In genomic region chr3:37834626-37835025, GRCm38 (mm10) we compare ENCODE assay signal across 23 mouse cellular contexts.
DNase-seq lines count a peak whose midpoint lies in the region; ATAC-seq and TF ChIP-seq lines count a peak whose summit lies in the region.
"Had no signal": no experiment of that assay in that cellular context is flagged by ENCODE, and none has a peak within 500 bp of the region (broad histone marks: within the 10 kb centered on the region; RNA-seq: fewer than 3 reads in every experiment).

No protein-coding gene starts in this region.

- no peak overlapping the region for H3K4me2 ChIP-seq in heart, embryonic 16.5 days (ENCODE audit: low read depth, low read length)
- H3K4me2 ChIP-seq in midbrain, embryonic 13.5 days (replicated peaks) = no peak overlapping the region
- no peak overlapping the region for H3K4me2 ChIP-seq in stomach, postnatal 0 days (replicated peaks; ENCODE audit: low read depth)
- H3K4me2 ChIP-seq: forebrain, embryonic 12.5 days; hindbrain, embryonic 15.5 days; intestine, embryonic 15.5 days had no signal

- H3K9me3 ChIP-seq in heart, embryonic 16.5 days (replicated peaks; ENCODE audit: control insufficient read depth, low read length) = no peaks in the 10 kb centered on the region
- no peaks in the 10 kb centered on the region for H3K9me3 ChIP-seq in midbrain, embryonic 10.5 days (replicated peaks)
- no peaks in the 10 kb centered on the region for H3K9me3 ChIP-seq in midbrain, embryonic 13.5 days
- H3K9me3 ChIP-seq in stomach, postnatal 0 days (ENCODE audit: control insufficient read depth, low read length) = no peaks in the 10 kb centered on the region
- H3K9me3 ChIP-seq: forebrain, embryonic 12.5 days; G1E; hindbrain, embryonic 15.5 days; intestine, embryonic 15.5 days had no signal

- intact Hi-C loops in gastrocnemius, adult 2 months (cut with DNase I) = no loop called here

- ATAC-seq in heart, embryonic 16.5 days (replicated peaks; ENCODE audit: extremely low read depth, insufficient read depth, low FRiP score) = 0 out of 2 replicates have a peak, but pooled peaks have one; percentile 50
- no peak for ATAC-seq in midbrain, embryonic 13.5 days
- peak; percentile 51; the same call in 1 of the 2 replicates for ATAC-seq in stomach, postnatal 0 days (ENCODE audit: low FRiP score, low TSS enrichment)
- ATAC-seq: intestine, embryonic 15.5 days; liver, postnatal 0 days; midbrain, embryonic 16.5 days had no signal

- no peaks in the 10 kb centered on the region for H3K27me3 ChIP-seq in heart, embryonic 16.5 days (ENCODE audit: control insufficient read depth, insufficient read depth, low read length)
- no peaks in the 10 kb centered on the region for H3K27me3 ChIP-seq in midbrain, embryonic 10.5 days (ENCODE audit: low read depth, poor library complexity, severe bottlenecking)
- no peaks in the 10 kb centered on the region for H3K27me3 ChIP-seq in midbrain, embryonic 13.5 days
- H3K27me3 ChIP-seq in stomach, postnatal 0 days (ENCODE audit: control insufficient read depth, insufficient read depth, low read length) = no peaks in the 10 kb centered on the region
- H3K27me3 ChIP-seq: forebrain, embryonic 12.5 days; hindbrain, embryonic 15.5 days; intestine, embryonic 15.5 days had no signal

- no peak for DNase-seq in gastrocnemius, adult 2 months
- DNase-seq in gastrocnemius, postnatal 4 days (ENCODE audit: low spot score in 2 of 2) = no peak
- DNase-seq in heart, postnatal 4 days = no peak
- peak; percentile 6 for DNase-seq in midbrain, embryonic 10.5 days (ENCODE audit: low spot score)
- DNase-seq in stomach, postnatal 0 days (ENCODE audit: low spot score) = no peak
- DNase-seq in urinary bladder, adult 2 months (ENCODE audit: low spot score) = no peak
- DNase-seq: adrenal gland, postnatal 36 days; cerebellum, adult 11-12 months; cerebellum, postnatal 25 days; embryo, embryonic 11 days; heart, adult 18-20 months; kidney, adult 9 months; kidney, postnatal 25 days; liver, postnatal 0 days; right cerebral cortex, postnatal 25 days; thymus, postnatal 36 days had no signal

- no peak overlapping the region for H3K4me3 ChIP-seq in gastrocnemius, adult 2 months
- no peak overlapping the region for H3K4me3 ChIP-seq in heart, embryonic 16.5 days (ENCODE audit: low read length)
- no peak overlapping the region for H3K4me3 ChIP-seq in midbrain, embryonic 10.5 days
- H3K4me3 ChIP-seq in midbrain, embryonic 13.5 days (replicated peaks) = no peak overlapping the region
- no peak overlapping the region for H3K4me3 ChIP-seq in stomach, postnatal 0 days (ENCODE audit: low read depth, low read length)
- H3K4me3 ChIP-seq: forebrain, embryonic 12.5 days; hindbrain, embryonic 15.5 days; intestine, embryonic 15.5 days had no signal

- WGBS in heart, embryonic 16.5 days = 16% methylated on average over 3 of the region's 3 CpGs
- WGBS in midbrain, embryonic 10.5 days = 87% methylated on average over 3 of the region's 3 CpGs
- WGBS in midbrain, embryonic 13.5 days = 92% methylated on average over 3 of the region's 3 CpGs
- 32% methylated on average over 3 of the region's 3 CpGs for WGBS in stomach, postnatal 0 days

- H3K36me3 ChIP-seq in heart, embryonic 16.5 days (ENCODE audit: control insufficient read depth, insufficient read depth) = no peaks in the 10 kb centered on the region
- no peaks in the 10 kb centered on the region for H3K36me3 ChIP-seq in midbrain, embryonic 10.5 days
- no peaks in the 10 kb centered on the region for H3K36me3 ChIP-seq in midbrain, embryonic 13.5 days
- H3K36me3 ChIP-seq in stomach, postnatal 0 days (ENCODE audit: control insufficient read depth, insufficient read depth, low read length) = no peaks in the 10 kb centered on the region
- H3K36me3 ChIP-seq: forebrain, embryonic 12.5 days; G1E; hindbrain, embryonic 15.5 days; intestine, embryonic 15.5 days had no signal

- no peak for TF ChIP-seq EP300 in stomach, postnatal 0 days (optimal IDR thresholded peaks at IDR 0.05)

- H3K9ac ChIP-seq in heart, embryonic 16.5 days (ENCODE audit: low read length) = no peak overlapping the region
- H3K9ac ChIP-seq in midbrain, embryonic 13.5 days (replicated peaks) = no peak overlapping the region
- H3K9ac ChIP-seq in stomach, postnatal 0 days (ENCODE audit: low read length) = no peak overlapping the region
- H3K9ac ChIP-seq: forebrain, embryonic 12.5 days; hindbrain, embryonic 15.5 days; intestine, embryonic 15.5 days; liver, postnatal 0 days had no signal

- TF ChIP-seq CTCF in gastrocnemius, adult 2 months (IDR thresholded peaks at IDR 0.05) = no peak
- TF ChIP-seq CTCF in stomach, postnatal 0 days (IDR thresholded peaks at IDR 0.05; ENCODE audit: low read depth) = no peak

- peak overlapping the region; percentile 46; the same call in 1 of the 2 replicates for H3K27ac ChIP-seq in gastrocnemius, adult 2 months
- peak overlapping the region; percentile 77; the same call in 1 of the 2 replicates for H3K27ac ChIP-seq in heart, embryonic 16.5 days (ENCODE audit: low read length)
- no peak overlapping the region for H3K27ac ChIP-seq in midbrain, embryonic 10.5 days (replicated peaks)
- H3K27ac ChIP-seq in midbrain, embryonic 13.5 days = no peak overlapping the region
- no peak overlapping the region for H3K27ac ChIP-seq in stomach, postnatal 0 days (replicated peaks)
- H3K27ac ChIP-seq: forebrain, embryonic 12.5 days; hindbrain, embryonic 15.5 days; intestine, embryonic 15.5 days had no signal

- peaks cover 18% of the 10 kb centered on the region for H3K4me1 ChIP-seq in heart, embryonic 16.5 days (ENCODE audit: control insufficient read depth, insufficient read depth, low read length)
- no peaks in the 10 kb centered on the region for H3K4me1 ChIP-seq in midbrain, embryonic 10.5 days
- H3K4me1 ChIP-seq in midbrain, embryonic 13.5 days (replicated peaks) = no peaks in the 10 kb centered on the region
- 0 out of 2 replicates have a peak, but pooled peaks cover 2% of the 10 kb centered on the region for H3K4me1 ChIP-seq in stomach, postnatal 0 days (replicated peaks; ENCODE audit: control insufficient read depth, insufficient read depth)
- H3K4me1 ChIP-seq: forebrain, embryonic 12.5 days; hindbrain, embryonic 15.5 days had no signal

Comparison
In these comparisons a context has a peak if more than half of its experiments do, and no peak if none do; other contexts are left out.
1. H3K27ac ChIP-seq: peak in gastrocnemius, adult 2 months (single experiment) and heart, embryonic 16.5 days (single experiment); none in midbrain, embryonic 10.5 days (single experiment), midbrain, embryonic 13.5 days (single experiment) and stomach, postnatal 0 days (single experiment).